Mouse (Mus musculus) megakaryocyte, embryonic 14.5 days (primary cell): ENCODE results near the gene Plcl1. TPM values are rescaled to one million over a fixed set of nuclear protein-coding genes. Genes with fewer than 3 reads are reported as not detected.
A peak's percentile ranks its signal among the peaks of the same experiment; 100 is the strongest.

ENCODE experiments used
- H3K27me3 ChIP-seq: replicated peaks from 2 replicates; pipeline ENCODE3; 2012; ENCODE audit warnings: inconsistent platforms
- H3K36me3 ChIP-seq: replicated peaks from 2 replicates; pipeline ENCODE3; 2012; ENCODE audit warnings: low read length, inconsistent platforms, mixed read lengths
- H3K4me1 ChIP-seq: 2 replicates; pipeline ENCODE4 v1.6.1; 2012; ENCODE audit warnings: inconsistent platforms
- H3K4me3 ChIP-seq: replicated peaks from 2 replicates; pipeline ENCODE3; 2012; ENCODE audit warnings: moderate library complexity, mild to moderate bottlenecking, inconsistent platforms
- H3K9me3 ChIP-seq: 2 replicates; pipeline ENCODE4 v1.6.1; 2012; ENCODE audit warnings: inconsistent platforms
- FLI1 ChIP-seq: IDR thresholded peaks from 2 replicates; pipeline ENCODE4 v1.6.1; 2012; ENCODE audit warnings: low read length, inconsistent platforms, mixed read lengths
- GATA1 ChIP-seq: IDR thresholded peaks from 3 replicates; pipeline ENCODE4 v1.6.1; 2012; ENCODE audit warnings: mixed read lengths, low read length, inconsistent platforms, borderline replicate concordance
- polyA plus RNA-seq: library from polyadenylated mRNA; stranded (reverse); fragments of >175 nt; gene quantifications from 2 replicates; pipeline ENCODE4 v1.2.3, GENCODE M21; 2012; ENCODE audit warnings: low replicate concordance; ENCODE audit not compliant: insufficient read depth

Gene Plcl1
- 0.04 TPM in 1 of 2 replicates, not detected in the other for polyA plus RNA-seq

GRCm38 (mm10) chr1:55405272-55406022 lies at the start of gene Plcl1:
Gene Plcl1 (plus strand): TSS chr1:55405921.
- Histone ChIP-seq H3K27me3 (peaks cover 43% of the 10 kb centered on the region), H3K4me3 (peak within 1 kb of the TSS; percentile 90), H3K36me3 (no peaks in the 10 kb centered on the region), H3K4me1 (peaks cover 20% of the 10 kb centered on the region), H3K9me3 (0 out of 2 replicates have a peak, but pooled peaks cover 3% of the 10 kb centered on the region)
- TF ChIP-seq GATA1 (no peak), FLI1 (no peak)

DNA sequence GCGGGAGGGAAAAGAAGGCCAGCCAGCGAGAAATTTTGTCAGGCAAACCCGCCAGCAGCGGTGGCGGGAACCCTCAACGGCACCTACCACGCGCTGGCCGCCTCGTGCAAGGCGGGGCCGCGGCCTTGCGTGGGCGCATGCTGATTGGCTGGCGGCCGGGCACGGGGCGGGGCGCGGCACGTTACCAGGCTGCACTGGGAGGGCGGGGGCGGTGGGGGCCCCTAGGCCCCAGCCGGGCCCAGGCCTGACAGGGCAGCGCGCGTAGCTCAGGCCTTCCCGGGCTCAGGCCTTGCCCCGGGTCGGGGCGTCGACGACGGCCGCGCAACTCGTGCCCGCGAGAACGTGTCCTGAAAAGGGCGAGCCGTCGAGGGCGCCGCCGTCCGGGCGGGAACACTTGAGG lies 43.1 kb upstream of the Plcl1 start:
- Histone ChIP-seq H3K9me3 (peaks cover 18% of the 10 kb centered on the region), H3K36me3 (no peaks in the 10 kb centered on the region), H3K4me1 (peaks cover 9% of the 10 kb centered on the region), H3K27me3 (peaks cover 30% of the 10 kb centered on the region), H3K4me3 (peak overlapping the region; percentile 93)
- no peak for TF ChIP-seq FLI1
- TF ChIP-seq GATA1, result no peak

DNA sequence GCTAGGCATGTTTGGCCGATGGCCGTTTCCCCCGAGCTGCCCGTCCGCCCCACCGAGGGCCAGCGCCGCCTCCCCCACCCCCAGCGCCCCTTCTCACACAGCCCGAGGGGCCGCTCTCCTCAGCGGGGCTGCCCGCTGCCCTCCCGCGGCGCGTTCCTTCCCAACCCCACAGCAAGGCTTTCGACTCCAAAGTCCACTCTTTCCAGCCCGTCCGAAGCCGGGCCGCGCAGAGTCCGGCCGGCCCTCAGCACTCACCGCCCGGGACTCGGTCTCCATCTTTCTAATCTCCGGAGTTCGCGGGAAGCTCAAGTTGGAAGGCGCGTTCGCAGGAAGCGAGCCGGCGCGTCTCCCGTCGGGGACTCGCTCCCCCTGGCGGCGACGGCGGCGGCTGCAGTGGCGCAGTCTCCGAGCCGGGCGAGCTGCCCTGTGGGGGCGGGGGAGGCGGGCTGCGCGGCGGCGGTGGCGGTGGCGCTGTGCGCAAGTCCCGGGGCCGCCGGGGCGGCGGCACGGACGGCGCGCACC lies 42.6 kb upstream of the Plcl1 start, which contains the start of gene Boll:
Boll (minus strand) TSS at position 426 of the 522 bp plus-strand sequence.
- Histone ChIP-seq H3K9me3 (peaks cover 18% of the 10 kb centered on the region), H3K27me3 (peaks cover 30% of the 10 kb centered on the region), H3K36me3 (no peaks in the 10 kb centered on the region), H3K4me1 (peaks cover 9% of the 10 kb centered on the region), H3K4me3 (peak within 1 kb of the TSS; percentile 93)
- no peak for TF ChIP-seq GATA1
- TF ChIP-seq FLI1, result no peak

GRCm38 (mm10) chr1:55363586-55363985 lies 42.1 kb upstream of the Plcl1 start:
- TF ChIP-seq GATA1 (no peak), FLI1 (no peak)
- Histone ChIP-seq H3K9me3 (peaks cover 18% of the 10 kb centered on the region), H3K36me3 (no peaks in the 10 kb centered on the region), H3K27me3 (peaks cover 30% of the 10 kb centered on the region), H3K4me3 (peak overlapping the region; percentile 93), H3K4me1 (peaks cover 9% of the 10 kb centered on the region)

- no peaks in the 10 kb centered on the region for H3K9me3 ChIP-seq
- H3K4me1 ChIP-seq, result no peaks in the 10 kb centered on the region
- no peak overlapping the region for H3K4me3 ChIP-seq
- TF ChIP-seq GATA1, result no peak
- no peak for TF ChIP-seq FLI1
- no peaks in the 10 kb centered on the region for H3K36me3 ChIP-seq
- peaks cover 6% of the 10 kb centered on the region for H3K27me3 ChIP-seq
These were observed 33.1 kb upstream of the Plcl1 start for GRCm38 (mm10) chr1:55372626-55373025.

DNA sequence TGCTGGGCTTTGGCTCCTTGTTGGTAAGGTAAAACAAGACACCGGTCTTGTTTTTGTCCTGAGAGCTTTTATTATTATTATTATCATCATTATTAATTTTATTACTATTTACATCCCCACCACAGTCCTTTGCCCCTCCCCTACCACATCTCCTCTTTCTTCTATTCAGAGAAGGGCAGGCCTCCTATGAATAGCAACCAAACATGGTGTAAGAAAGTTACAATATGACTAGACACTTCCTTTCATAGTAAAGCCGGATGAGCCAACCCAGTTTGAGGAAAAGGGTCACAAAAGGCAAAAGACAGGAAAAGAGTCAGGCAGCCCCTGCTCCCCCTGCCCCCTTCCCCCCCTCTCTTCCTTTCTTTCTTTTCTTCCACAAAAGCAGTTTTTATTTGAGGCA lies 25.2 kb upstream of the Plcl1 start:
- TF ChIP-seq GATA1, result no peak
- Histone ChIP-seq H3K36me3 (no peaks in the 10 kb centered on the region), H3K9me3 (no peaks in the 10 kb centered on the region)

DNA sequence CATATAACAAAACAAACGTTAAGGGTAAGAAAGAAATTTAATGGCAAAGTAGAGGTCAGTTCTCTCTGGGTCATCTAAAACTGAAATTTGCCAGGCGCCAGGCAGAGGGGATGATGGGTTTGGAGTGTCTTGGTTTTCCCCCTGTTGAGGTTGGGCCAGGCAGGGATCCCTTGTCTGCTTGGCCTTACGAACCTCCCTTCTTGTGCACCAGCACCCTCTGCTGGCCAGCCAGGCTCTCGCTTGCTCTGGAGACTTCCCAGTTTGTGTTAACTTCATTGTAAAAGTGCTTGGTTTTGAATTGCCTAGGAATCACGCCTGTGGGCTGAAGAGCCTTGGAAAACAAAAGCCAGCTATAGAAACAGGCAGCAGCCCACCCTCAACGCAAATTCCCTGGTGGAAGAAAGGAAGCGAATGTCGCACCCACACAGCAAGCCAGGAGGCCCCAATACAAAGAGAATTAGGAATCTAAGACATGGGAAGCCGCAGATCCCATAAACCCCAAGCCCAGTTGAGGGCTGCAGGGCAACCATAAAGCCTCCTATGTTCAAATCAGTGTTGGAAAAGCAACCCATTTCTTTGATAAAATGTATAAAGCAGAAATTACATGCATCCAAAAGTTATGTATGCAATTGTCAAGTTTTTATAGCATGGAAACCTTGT lies 22.5 kb upstream of the Plcl1 start:
- Histone ChIP-seq H3K27me3 (peaks cover 3% of the 10 kb centered on the region), H3K4me3 (peak overlapping the region; percentile 23), H3K9me3 (no peaks in the 10 kb centered on the region), H3K36me3 (no peaks in the 10 kb centered on the region), H3K4me1 (peaks cover 5% of the 10 kb centered on the region)
- TF ChIP-seq GATA1 (no peak), FLI1 (no peak)

More for the DNA sequence above, 25.2 kb upstream of the Plcl1 start:
- Histone ChIP-seq H3K4me1 (peaks cover 5% of the 10 kb centered on the region), H3K27me3 (peaks cover 3% of the 10 kb centered on the region), H3K4me3 (no peak overlapping the region)

GRCm38 (mm10) chr1:55399891-55400290 lies 5.8 kb upstream of the Plcl1 start:
- no peaks in the 10 kb centered on the region for H3K9me3 ChIP-seq
- TF ChIP-seq FLI1 (no peak), GATA1 (no peak)
- no peak overlapping the region for H3K4me3 ChIP-seq
- H3K36me3 ChIP-seq, result no peaks in the 10 kb centered on the region
- H3K4me1 ChIP-seq, result peaks cover under 1% of the 10 kb centered on the region
- peaks cover 6% of the 10 kb centered on the region for H3K27me3 ChIP-seq

GRCm38 (mm10) chr1:55404439-55404838 lies 1.3 kb upstream of the Plcl1 start:
- Histone ChIP-seq H3K4me1 (peaks cover 20% of the 10 kb centered on the region), H3K4me3 (no peak overlapping the region), H3K27me3 (peaks cover 43% of the 10 kb centered on the region), H3K9me3 (0 out of 2 replicates have a peak, but pooled peaks cover 3% of the 10 kb centered on the region), H3K36me3 (no peaks in the 10 kb centered on the region)
- TF ChIP-seq GATA1 (no peak), FLI1 (no peak)

- Histone ChIP-seq H3K36me3 (no peaks in the 10 kb centered on the region), H3K4me1 (peaks cover 20% of the 10 kb centered on the region), H3K9me3 (0 out of 2 replicates have a peak, but pooled peaks cover 3% of the 10 kb centered on the region), H3K27me3 (peaks cover 43% of the 10 kb centered on the region), H3K4me3 (peak overlapping the region; percentile 90)
- TF ChIP-seq FLI1 (no peak), GATA1 (no peak)
These were observed 297 bp downstream of the Plcl1 start for GRCm38 (mm10) chr1:55406023-55406413.
